Mouse (Mus musculus) kidney, embryonic 14.5 days (tissue): ENCODE results near the gene Fcgr1. TPM values are rescaled to one million over a fixed set of nuclear protein-coding genes. Genes with fewer than 3 reads are reported as not detected.

Experiments
- ATAC-seq: fragments of 200-750 bp; cut with Nextera tagmentation; 2 replicates; pipeline ENCODE4 v1.8.0; 2017; ENCODE audit warnings: moderate number of reproducible peaks, mild to moderate bottlenecking, moderate TSS enrichment, moderate library complexity; ENCODE audit not compliant: low FRiP score, low TSS enrichment
- H3K27ac ChIP-seq: fragments of 300-500 bp; sonication (generic); 2 replicates; pipeline ENCODE4 v1.5.1; 2014; ENCODE audit warnings: low read depth, mild to moderate bottlenecking, low read length, moderate library complexity, mixed read lengths
- H3K27me3 ChIP-seq: fragments of 300-500 bp; sonication (generic); 2 replicates; pipeline ENCODE4 v1.6.1; 2014; ENCODE audit warnings: mild to moderate bottlenecking, low read length; ENCODE audit not compliant: control insufficient read depth, insufficient read depth
- H3K36me3 ChIP-seq: fragments of 300-500 bp; sonication (generic); 2 replicates; pipeline ENCODE4 v1.6.1; 2014; ENCODE audit warnings: low read length, mixed read lengths; ENCODE audit not compliant: control insufficient read depth, insufficient read depth
- H3K4me1 ChIP-seq: fragments of 300-500 bp; sonication (generic); 2 replicates; pipeline ENCODE4 v1.6.1; 2014; ENCODE audit warnings: low read length, mixed read lengths; ENCODE audit not compliant: control insufficient read depth, insufficient read depth
- H3K4me2 ChIP-seq: fragments of 300-500 bp; sonication (generic); replicated peaks from 2 replicates; pipeline ENCODE4 v1.6.1; 2014; ENCODE audit warnings: low read depth, mild to moderate bottlenecking, low read length
- H3K4me3 ChIP-seq: fragments of 300-500 bp; sonication (generic); 2 replicates; pipeline ENCODE4 v1.5.1; 2014; ENCODE audit warnings: mild to moderate bottlenecking, low read length
- H3K9ac ChIP-seq: fragments of 300-500 bp; sonication (generic); 2 replicates; pipeline ENCODE4 v1.6.1; 2014; ENCODE audit warnings: low read depth, mild to moderate bottlenecking, low read length, moderate library complexity
- H3K9me3 ChIP-seq: fragments of 300-500 bp; sonication (generic); 2 replicates; pipeline ENCODE4 v1.6.1; 2016; ENCODE audit warnings: low read length; ENCODE audit not compliant: control insufficient read depth
- WGBS: fragments of 180-500 bp; shearing (Covaris S2); extraction: QIAGEN DNeasy Blood & Tissue Kit; methylation state at CpG from one replicate; pipeline ENCODE4 v1.1.7; 2014; 5-methylcytosine and 5-hydroxymethylcytosine counted together
- polyA plus RNA-seq: library from polyadenylated mRNA; unstranded; fragments of >200 nt; fragmentation: Nextera tagmentation; extraction: Ambion mirVana; gene quantifications from 2 replicates; pipeline ENCODE4 v1.2.1, GENCODE M21; 2014

Fcgr1 gene
- polyA plus RNA-seq, 1 experiment from 2014 or later, result 1.8 TPM

DNA sequence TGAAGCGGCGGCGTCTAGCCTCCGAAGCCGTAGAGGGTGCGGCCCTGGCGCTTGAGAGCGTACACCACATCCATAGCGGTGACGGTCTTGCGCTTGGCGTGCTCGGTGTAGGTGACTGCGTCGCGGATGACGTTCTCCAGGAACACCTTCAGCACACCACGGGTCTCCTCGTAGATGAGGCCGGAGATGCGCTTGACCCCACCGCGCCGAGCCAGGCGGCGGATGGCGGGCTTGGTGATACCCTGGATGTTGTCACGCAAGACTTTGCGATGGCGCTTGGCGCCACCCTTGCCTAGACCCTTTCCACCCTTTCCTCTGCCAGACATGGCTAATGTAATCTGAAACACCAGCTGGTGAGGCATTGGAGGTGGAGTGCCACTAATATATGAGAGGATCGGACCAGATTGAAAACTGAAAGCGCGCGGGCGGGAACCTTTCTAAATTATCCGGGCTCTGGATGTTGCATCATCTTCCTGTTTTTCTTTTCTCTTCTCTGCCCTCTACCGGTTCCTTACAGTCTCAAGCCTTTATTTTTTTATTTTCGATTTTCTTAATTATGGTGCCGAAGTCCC is 30.7 kb downstream of the Fcgr1 start, which contains the start of gene Hist2h4:
Gene Hist2h4, minus strand, starts transcription at position 333 of the 572 bp plus-strand sequence.
- ATAC-seq, result peak; percentile 92
- WGBS, result 1% methylated on average over 40 of the region's 40 CpGs

GRCm38 (mm10) chr3:96262216-96262875 is 31.4 kb downstream of the Fcgr1 start:
- H3K4me3 ChIP-seq, result peak overlapping the region; percentile 60
- H3K36me3 ChIP-seq, result no peaks in the 10 kb centered on the region
- H3K27ac ChIP-seq, result peak overlapping the region; percentile 99
- H3K27me3 ChIP-seq, result no peaks in the 10 kb centered on the region
- H3K4me2 ChIP-seq, result peak overlapping the region; percentile 81
- 1% methylated on average over 19 of the region's 19 CpGs for WGBS
- no peaks in the 10 kb centered on the region for H3K9me3 ChIP-seq
- peaks cover 21% of the 10 kb centered on the region; the same call in 1 of the 2 replicates for H3K4me1 ChIP-seq
- peak; percentile 86 for ATAC-seq
- peak overlapping the region; percentile 86 for H3K9ac ChIP-seq

More for the DNA sequence above, 30.7 kb downstream of the Fcgr1 start, which contains the start of gene Hist2h4:
- Histone ChIP-seq H3K36me3 (no peaks in the 10 kb centered on the region), H3K4me1 (peaks cover 26% of the 10 kb centered on the region; the same call in 1 of the 2 replicates), H3K4me3 (peak within 1 kb of the TSS; percentile 60), H3K27me3 (no peaks in the 10 kb centered on the region), H3K4me2 (peak within 1 kb of the TSS; percentile 81), H3K27ac (peak within 1 kb of the TSS; percentile 99), H3K9ac (peak within 1 kb of the TSS; percentile 86), H3K9me3 (no peaks in the 10 kb centered on the region)

DNA sequence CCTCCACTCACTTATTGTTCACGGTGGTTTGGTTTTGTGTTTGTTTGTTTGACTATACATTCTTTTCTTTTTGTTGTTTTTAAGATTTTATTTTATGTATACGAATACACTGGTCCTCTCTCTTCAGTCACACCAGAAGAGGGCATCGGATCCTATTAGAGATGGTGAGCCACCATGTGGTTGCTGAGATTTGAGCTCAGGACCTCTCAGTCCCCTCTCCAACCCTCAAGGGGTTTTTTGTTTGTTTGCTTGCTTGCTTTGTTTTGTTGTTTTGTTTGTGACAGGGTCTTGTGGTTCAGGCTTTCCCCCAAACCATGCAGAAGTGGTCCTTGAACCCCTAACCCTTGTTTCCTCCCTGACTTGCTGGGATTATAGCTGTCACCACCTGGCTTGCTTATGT is 32.1 kb downstream of the Fcgr1 start:
- WGBS, result 74% methylated on average over 3 of the region's 3 CpGs
- peak overlapping the region; percentile 60; the same call in 1 of the 2 replicates for H3K4me3 ChIP-seq
- no peaks in the 10 kb centered on the region for H3K27me3 ChIP-seq
- peaks cover 15% of the 10 kb centered on the region; the same call in 1 of the 2 replicates for H3K4me1 ChIP-seq
- H3K9me3 ChIP-seq, result no peaks in the 10 kb centered on the region
- peak overlapping the region; percentile 99 for H3K27ac ChIP-seq
- ATAC-seq, result no peak
- H3K4me2 ChIP-seq, result peak overlapping the region; percentile 81
- H3K36me3 ChIP-seq, result no peaks in the 10 kb centered on the region
- peak overlapping the region; percentile 86; the same call in 1 of the 2 replicates for H3K9ac ChIP-seq

- WGBS, result 87% methylated on average over 5 of the region's 5 CpGs
- Histone ChIP-seq H3K27me3 (no peaks in the 10 kb centered on the region), H3K4me2 (no peak overlapping the region), H3K27ac (no peak overlapping the region), H3K9me3 (no peaks in the 10 kb centered on the region), H3K4me3 (no peak overlapping the region), H3K36me3 (no peaks in the 10 kb centered on the region), H3K9ac (no peak overlapping the region), H3K4me1 (peaks cover 15% of the 10 kb centered on the region; the same call in 1 of the 2 replicates)
- ATAC-seq, result no peak
Observed at GRCm38 (mm10) chr3:96260220-96260619, 33.5 kb downstream of the Fcgr1 start.

DNA sequence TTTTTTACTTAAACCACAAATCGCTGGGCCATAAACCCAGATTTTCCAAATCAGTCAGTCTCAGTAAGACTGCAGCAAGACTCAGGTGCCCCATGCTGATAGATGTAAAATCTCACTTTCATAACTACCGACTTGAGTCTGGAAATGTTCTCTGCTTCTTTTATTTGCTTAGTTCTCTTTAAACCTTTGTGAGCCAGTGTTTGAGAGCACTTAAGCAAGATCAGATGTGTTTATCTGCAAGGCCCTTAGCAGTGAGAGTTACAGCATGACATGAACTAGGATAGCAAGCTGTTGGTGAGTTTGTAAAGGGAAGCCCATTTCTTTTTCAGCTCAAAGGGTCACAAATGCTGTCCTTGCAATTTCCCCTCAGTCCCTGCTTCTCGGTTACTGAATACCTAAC is 36.6 kb downstream of the Fcgr1 start:
- H3K27me3 ChIP-seq, result no peaks in the 10 kb centered on the region
- H3K9ac ChIP-seq, result no peak overlapping the region
- 85% methylated on average over 3 of the region's 3 CpGs for WGBS
- no peaks in the 10 kb centered on the region for H3K36me3 ChIP-seq
- H3K9me3 ChIP-seq, result no peaks in the 10 kb centered on the region
- no peak overlapping the region for H3K27ac ChIP-seq
- H3K4me1 ChIP-seq, result peaks cover 7% of the 10 kb centered on the region; the same call in 1 of the 2 replicates
- no peak for ATAC-seq
- no peak overlapping the region for H3K4me2 ChIP-seq
- H3K4me3 ChIP-seq, result no peak overlapping the region

- no peak for ATAC-seq
- Histone ChIP-seq H3K36me3 (no peaks in the 10 kb centered on the region), H3K9ac (no peak overlapping the region), H3K4me1 (no peaks in the 10 kb centered on the region), H3K4me2 (no peak overlapping the region), H3K9me3 (no peaks in the 10 kb centered on the region), H3K27ac (no peak overlapping the region), H3K4me3 (no peak overlapping the region), H3K27me3 (no peaks in the 10 kb centered on the region)
- WGBS, result 68% methylated on average over 5 of the region's 5 CpGs
Observed at GRCm38 (mm10) chr3:96255926-96256593, 37.7 kb downstream of the Fcgr1 start.

GRCm38 (mm10) chr3:96254683-96255355 is 39.0 kb downstream of the Fcgr1 start:
- 0 out of 2 replicates have a peak, but pooled peaks have one; percentile 26 for ATAC-seq
- 53% methylated on average over 10 of the region's 10 CpGs for WGBS

GRCm38 (mm10) chr3:96251787-96252186 is 42.0 kb downstream of the Fcgr1 start:
- no peak overlapping the region for H3K4me2 ChIP-seq
- H3K9me3 ChIP-seq, result no peaks in the 10 kb centered on the region
- H3K27ac ChIP-seq, result no peak overlapping the region
- peaks cover 14% of the 10 kb centered on the region; the same call in 1 of the 2 replicates for H3K4me1 ChIP-seq
- H3K9ac ChIP-seq, result no peak overlapping the region
- no peak overlapping the region for H3K4me3 ChIP-seq
- no peaks in the 10 kb centered on the region for H3K27me3 ChIP-seq
- WGBS, result 88% methylated on average over 3 of the region's 3 CpGs
- ATAC-seq, result no peak
- H3K36me3 ChIP-seq, result no peaks in the 10 kb centered on the region

More at GRCm38 (mm10) chr3:96254683-96255355, 39.0 kb downstream of the Fcgr1 start:
- Histone ChIP-seq H3K4me2 (no peak overlapping the region; the same call in 1 of the 2 replicates), H3K9ac (peak overlapping the region; percentile 28; the same call in 1 of the 2 replicates), H3K36me3 (no peaks in the 10 kb centered on the region), H3K4me1 (no peaks in the 10 kb centered on the region), H3K9me3 (no peaks in the 10 kb centered on the region), H3K27me3 (no peaks in the 10 kb centered on the region), H3K4me3 (no peak overlapping the region), H3K27ac (no peak overlapping the region)
